Mouse (Mus musculus) olfactory bulb, adult 2 months (tissue): ENCODE measurements around the gene Ano2. TPM values are rescaled to one million over a fixed set of nuclear protein-coding genes. Genes with fewer than 3 reads are reported as not detected.

Experiments
- H3K27ac ChIP-seq: fragments of 200-500 bp; 2 replicates; pipeline ENCODE4 v1.5.1; 2012; ENCODE audit warnings: low read depth, low read length; ENCODE audit not compliant: insufficient read depth
- H3K4me1 ChIP-seq: fragments of 200-500 bp; 2 replicates; pipeline ENCODE4 v1.6.1; 2012; ENCODE audit warnings: low read length; ENCODE audit not compliant: control insufficient read depth, insufficient read depth
- H3K4me3 ChIP-seq: fragments of 200-500 bp; 2 replicates; pipeline ENCODE4 v1.5.1; 2012; ENCODE audit warnings: mild to moderate bottlenecking, low read depth, low read length, moderate library complexity; ENCODE audit not compliant: insufficient read depth
- CTCF ChIP-seq: fragments of 200-500 bp; IDR thresholded peaks from 2 replicates; pipeline ENCODE4 v1.5.1; 2012; ENCODE audit warnings: low read depth, mild to moderate bottlenecking, low read length, moderate library complexity; ENCODE audit not compliant: insufficient read depth
- POLR2A ChIP-seq: fragments of 200-500 bp; IDR thresholded peaks from 2 replicates; pipeline ENCODE4 v1.6.1; 2012; ENCODE audit warnings: mild to moderate bottlenecking, low read depth, low read length, moderate library complexity; ENCODE audit not compliant: insufficient read depth
- WGBS: fragments of 180-500 bp; shearing (Covaris S2); methylation state at CpG from one replicate; pipeline ENCODE4 v1.1.7; 2018; 5-methylcytosine and 5-hydroxymethylcytosine counted together
- polyA plus RNA-seq: library from polyadenylated mRNA; stranded (reverse); fragments of >200 nt; gene quantifications from 2 replicates; pipeline ENCODE4 v1.2.4, GENCODE M21; 2012; ENCODE audit warnings: low replicate concordance; ENCODE audit not compliant: missing spikeins, insufficient read depth, insufficient read length

Ano2 gene
- polyA plus RNA-seq, 1 experiment, result not detected

- Histone ChIP-seq H3K4me3 (no peak overlapping the region), H3K4me1 (no peaks in the 10 kb centered on the region), H3K27ac (no peak overlapping the region)
- no peak for TF ChIP-seq POLR2A
- TF ChIP-seq CTCF, result no peak
- 77% methylated on average over 4 of the region's 4 CpGs for WGBS
Measured at GRCm38 (mm10) chr6:126048206-126048605, 358.0 kb downstream of the Ano2 start.

GRCm38 (mm10) chr6:126053136-126053535, 362.9 kb downstream of the Ano2 start:
- no peak for TF ChIP-seq POLR2A
- Histone ChIP-seq H3K27ac (no peak overlapping the region), H3K4me1 (no peaks in the 10 kb centered on the region), H3K4me3 (no peak overlapping the region)
- 80% methylated on average over 5 of the region's 5 CpGs for WGBS

GRCm38 (mm10) chr6:126057706-126058105, 367.5 kb downstream of the Ano2 start:
- Histone ChIP-seq H3K4me3 (no peak overlapping the region), H3K4me1 (no peaks in the 10 kb centered on the region), H3K27ac (no peak overlapping the region)
- no peak for TF ChIP-seq POLR2A
- no peak for TF ChIP-seq CTCF
- WGBS, result 90% methylated on average over 3 of the region's 3 CpGs

- H3K4me1 ChIP-seq, result no peaks in the 10 kb centered on the region
- no peak overlapping the region for H3K27ac ChIP-seq
- TF ChIP-seq POLR2A (no peak), CTCF (no peak)
- 81% methylated on average over 3 of the region's 3 CpGs for WGBS
- H3K4me3 ChIP-seq, result no peak overlapping the region
Measured at GRCm38 (mm10) chr6:126080531-126080930, 390.3 kb downstream of the Ano2 start.

- Histone ChIP-seq H3K4me3 (no peak overlapping the region), H3K27ac (no peak overlapping the region), H3K4me1 (no peaks in the 10 kb centered on the region)
- 78% methylated on average over 3 of the region's 3 CpGs for WGBS
- no peak for TF ChIP-seq CTCF
- TF ChIP-seq POLR2A, result no peak
Measured at GRCm38 (mm10) chr6:126086321-126086950, 396.2 kb downstream of the Ano2 start.

GRCm38 (mm10) chr6:126088489-126089265, 398.5 kb downstream of the Ano2 start:
- WGBS, result 95% methylated on average over 12 of the region's 12 CpGs
- Histone ChIP-seq H3K4me1 (no peaks in the 10 kb centered on the region), H3K4me3 (no peak overlapping the region), H3K27ac (no peak overlapping the region)
- TF ChIP-seq CTCF (no peak), POLR2A (no peak)

Other genes with a start within 250 kb of the Ano2 start
- not detected in 2 replicates for gene Cd9, start 195.6 kb upstream of the Ano2 start, polyA plus RNA-seq
- gene Vwf, start 143.6 kb upstream of the Ano2 start, polyA plus RNA-seq, result not detected in 2 replicates